Comparison of ENCODE assay signal across 19 mouse cellular contexts in the genomic region with DNA sequence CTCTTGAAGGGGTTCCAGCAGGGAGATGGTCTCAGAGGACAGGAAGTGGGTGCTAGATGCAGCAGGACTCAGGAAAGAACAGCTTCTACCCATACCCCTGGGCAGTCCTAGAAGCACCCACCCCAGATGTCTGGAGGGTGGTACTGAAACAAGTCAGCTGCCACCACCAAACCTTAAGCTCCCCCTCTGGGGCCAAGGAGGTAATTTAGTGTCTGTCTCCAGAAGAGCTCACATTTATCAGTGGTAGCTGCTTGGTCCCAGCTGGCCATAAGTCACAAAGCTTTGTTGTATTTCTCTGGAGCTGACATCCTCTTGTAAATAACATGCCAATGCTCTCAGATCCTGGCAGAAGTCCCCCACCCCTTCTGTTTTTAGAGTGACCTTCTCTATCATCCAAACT.
"Had no signal": no experiment of that assay in that cellular context is flagged by ENCODE, and none has a peak within 500 bp of the region (broad histone marks: within the 10 kb centered on the region; RNA-seq: fewer than 3 reads in every experiment).

No protein-coding gene starts in this region.

- H3K9me3 ChIP-seq: liver, embryonic 13.5 days; liver, embryonic 15.5 days; neural tube, embryonic 13.5 days; neural tube, embryonic 15.5 days had no signal

- H3K4me2 ChIP-seq: liver, embryonic 11.5 days; liver, embryonic 13.5 days; liver, embryonic 15.5 days; midbrain, embryonic 12.5 days; neural tube, embryonic 13.5 days; neural tube, embryonic 15.5 days had no signal

- H3K9ac ChIP-seq: liver, embryonic 13.5 days; liver, embryonic 15.5 days; liver, postnatal 0 days; midbrain, embryonic 12.5 days; neural tube, embryonic 13.5 days; neural tube, embryonic 15.5 days had no signal

- H3K27me3 ChIP-seq: liver, embryonic 13.5 days; liver, embryonic 15.5 days; midbrain, embryonic 12.5 days; neural tube, embryonic 15.5 days had no signal

- H3K4me3 ChIP-seq: liver, embryonic 13.5 days; liver, embryonic 15.5 days; midbrain, embryonic 10.5 days; midbrain, embryonic 12.5 days; myocyte; neural tube, embryonic 13.5 days; neural tube, embryonic 15.5 days had no signal

- DNase-seq: liver; liver, embryonic 13.5 days; liver, postnatal 0 days; midbrain, embryonic 14.5 days; retina, postnatal 1 day; right cerebral cortex, adult 18-20 months; right cerebral cortex, postnatal 25 days; right cerebral cortex, postnatal 4 days; spleen, adult 18-20 months; thymus, adult 18-20 months; thymus, postnatal 36 days had no signal

- H3K4me1 ChIP-seq: liver, embryonic 13.5 days; liver, embryonic 15.5 days; midbrain, embryonic 12.5 days; neural tube, embryonic 13.5 days; neural tube, embryonic 15.5 days had no signal

- H3K36me3 ChIP-seq: liver, embryonic 13.5 days; liver, embryonic 15.5 days; midbrain, embryonic 10.5 days; midbrain, embryonic 12.5 days; neural tube, embryonic 13.5 days; neural tube, embryonic 15.5 days had no signal

- H3K27ac ChIP-seq: liver, embryonic 13.5 days; liver, embryonic 15.5 days; midbrain, embryonic 10.5 days; midbrain, embryonic 12.5 days; neural tube, embryonic 13.5 days; neural tube, embryonic 15.5 days had no signal

- ATAC-seq: liver, postnatal 0 days; midbrain, embryonic 16.5 days had no signal
